Mouse (Mus musculus) cerebellum, adult 18-20 months (tissue): ENCODE data around the gene Prrc2a.
"Not testable (repeated sequence)": the region's sequence is repeated elsewhere in the genome, so short reads cannot be mapped to it uniquely, and the experiment has no call there.

ENCODE experiments used
- DNase-seq, 2 experiments: peaks; one replicate each; pipeline ENCODE4 v3.0.0; 2021

Prrc2a gene

DNA sequence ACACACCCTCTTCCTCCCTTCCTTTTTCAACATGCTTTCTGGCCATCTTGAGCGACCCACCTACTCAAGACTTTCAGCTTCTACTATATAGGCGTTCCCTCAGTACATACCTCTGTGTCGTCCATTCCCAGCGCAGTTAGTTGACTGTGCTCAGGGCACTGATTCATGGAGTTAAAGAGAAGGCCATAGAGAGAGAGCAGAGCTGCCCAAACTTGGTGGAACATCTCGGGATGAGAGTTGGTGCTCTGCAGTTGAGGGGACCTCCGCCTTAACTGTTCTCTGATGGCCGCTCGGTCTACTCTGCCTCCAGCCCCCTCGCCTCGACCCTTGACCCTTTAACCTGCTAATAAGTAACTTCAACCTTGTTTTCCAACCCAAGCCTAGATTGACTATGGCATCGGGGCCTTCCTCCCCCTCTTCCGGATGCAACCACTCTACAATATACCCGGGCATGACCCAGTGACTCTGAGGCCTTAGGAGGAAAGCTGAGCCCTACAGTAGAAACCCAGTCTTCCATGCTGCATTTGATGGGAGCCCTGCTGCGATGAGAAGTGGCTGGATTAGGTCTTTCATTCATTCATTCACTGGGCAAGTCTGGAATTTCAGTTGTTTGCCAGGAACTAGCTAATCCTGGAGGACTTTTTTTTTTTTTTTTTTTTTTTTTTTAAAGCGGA is 33.1 kb downstream of the Prrc2a start, which contains the start of gene Apom:
Apom (minus strand) TSS at position 551 of the 674 bp plus-strand sequence.
- DNase-seq: no peak

DNA sequence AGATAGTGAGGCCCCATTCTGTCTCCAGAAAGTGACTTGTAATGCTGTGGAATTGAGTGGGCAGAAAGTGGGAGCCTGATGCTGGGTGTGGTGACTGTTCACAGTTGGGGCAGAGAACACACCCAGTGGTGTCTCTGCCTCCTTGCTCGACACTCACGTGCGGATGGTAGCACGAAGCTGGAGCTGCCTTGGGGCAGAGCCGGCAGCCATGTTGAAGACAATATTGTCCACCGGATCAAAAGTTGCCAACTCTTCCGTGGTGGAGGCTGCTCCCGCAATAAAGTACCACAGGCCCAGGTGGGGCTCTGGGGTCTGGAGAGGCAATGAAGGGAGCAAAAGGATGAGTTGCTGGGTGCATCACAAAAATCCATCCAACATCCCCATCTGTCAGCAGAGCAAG is 33.7 kb downstream of the Prrc2a start:
- no peak for DNase-seq

DNA sequence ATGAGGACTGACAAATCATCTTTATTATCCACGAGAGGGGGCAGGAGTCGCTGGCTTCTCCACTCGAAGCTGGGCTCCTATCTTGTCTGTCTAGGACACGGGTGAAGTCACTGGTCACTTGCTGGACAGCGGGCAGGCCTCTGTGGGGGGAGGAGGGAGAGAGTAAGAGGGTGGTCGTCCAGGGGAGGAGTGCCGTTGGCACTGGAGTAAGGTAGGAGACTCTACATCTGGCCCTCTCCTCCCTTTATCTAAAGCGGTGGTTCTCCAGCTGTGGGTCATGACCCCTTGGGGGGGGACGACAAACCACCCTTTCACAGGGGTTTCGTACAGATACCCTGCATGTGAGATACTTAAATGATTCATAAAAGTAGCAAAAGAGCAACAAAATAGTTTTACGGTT is 35.7 kb downstream of the Prrc2a start:
- DNase-seq: no peak

DNA sequence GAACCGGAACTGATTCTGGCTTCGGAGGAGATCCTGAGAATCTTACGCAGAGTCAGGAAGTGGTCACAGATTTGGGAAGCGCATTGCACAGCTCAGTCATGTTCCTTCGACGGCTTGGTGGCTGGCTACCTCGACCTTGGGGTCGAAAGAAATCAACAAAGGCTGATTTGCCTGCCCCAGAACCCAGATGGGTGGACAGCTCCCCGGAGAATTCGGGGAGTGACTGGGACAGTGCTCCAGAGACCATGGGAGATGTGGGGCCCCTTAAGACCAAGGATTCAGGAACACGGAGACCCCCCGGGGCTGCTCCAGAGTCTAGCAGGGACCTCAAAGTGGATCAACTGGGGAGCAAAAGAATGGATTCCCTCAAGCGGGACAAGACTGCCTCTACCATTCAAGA is 37.7 kb downstream of the Prrc2a start:
- DNase-seq: no peak

DNA sequence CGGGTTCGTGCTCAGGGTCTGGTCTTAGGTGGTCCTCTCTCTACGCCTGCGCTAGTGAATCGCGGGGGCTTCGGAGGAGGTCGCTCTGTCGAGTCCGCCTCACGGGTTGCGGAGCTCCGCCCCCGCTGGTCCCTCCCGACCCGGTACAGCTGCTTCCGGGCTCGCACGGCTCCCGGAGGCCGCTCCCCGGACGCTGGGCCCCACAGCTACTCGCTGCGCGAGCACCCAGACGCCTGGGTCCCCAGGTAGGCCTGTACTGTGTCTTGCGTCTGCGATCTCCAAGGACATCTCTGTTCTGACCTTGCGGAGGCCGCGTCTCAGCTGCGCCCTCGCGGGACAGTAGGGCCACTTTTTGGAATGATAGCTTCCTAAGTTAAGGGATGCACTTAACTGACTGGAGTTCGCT is 38.5 kb downstream of the Prrc2a start, which contains the start of gene D17H6S53E:
D17H6S53E (plus strand) TSS at position 168 of the 406 bp plus-strand sequence.
- peak; percentile 69 to 75 for DNase-seq

DNA sequence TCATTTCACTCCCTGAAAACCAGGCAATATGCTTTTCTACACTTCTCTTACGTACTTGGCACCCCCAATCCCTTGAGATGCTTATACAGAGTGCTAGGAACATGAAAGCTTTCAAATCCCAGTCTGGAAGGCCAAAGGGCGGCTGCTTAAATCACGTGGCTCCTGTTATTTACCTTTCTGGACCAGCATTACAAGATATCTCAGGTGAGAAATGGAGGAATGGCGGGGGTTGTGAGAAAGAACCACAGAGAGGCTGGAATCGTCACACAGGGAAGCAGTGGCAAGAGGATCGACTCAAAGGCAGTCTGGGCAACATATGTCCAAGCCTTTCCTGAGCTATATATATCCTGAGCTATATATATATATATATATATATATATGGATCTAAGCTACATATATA is 39.1 kb downstream of the Prrc2a start:
- DNase-seq: no peak

DNA sequence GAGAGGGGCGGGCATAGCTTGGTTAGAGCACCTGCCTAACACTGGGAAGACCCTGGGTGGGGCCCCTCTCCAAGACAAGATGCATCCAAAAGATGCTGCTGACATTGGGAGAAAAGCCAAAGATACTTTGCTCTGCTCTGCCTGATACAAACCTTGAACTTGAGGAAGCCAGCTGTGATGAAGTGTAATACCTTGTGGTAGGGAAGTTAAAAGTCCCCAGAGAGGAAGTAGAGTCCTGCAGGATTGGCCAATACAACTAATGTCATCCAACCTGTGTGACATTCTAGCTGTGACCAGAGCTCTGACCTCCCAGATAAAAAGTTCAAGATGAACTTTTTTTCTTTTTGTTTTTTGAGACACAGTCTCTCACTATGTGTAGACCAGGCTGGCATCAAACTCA is 39.6 kb downstream of the Prrc2a start:
- DNase-seq: no peak

DNA sequence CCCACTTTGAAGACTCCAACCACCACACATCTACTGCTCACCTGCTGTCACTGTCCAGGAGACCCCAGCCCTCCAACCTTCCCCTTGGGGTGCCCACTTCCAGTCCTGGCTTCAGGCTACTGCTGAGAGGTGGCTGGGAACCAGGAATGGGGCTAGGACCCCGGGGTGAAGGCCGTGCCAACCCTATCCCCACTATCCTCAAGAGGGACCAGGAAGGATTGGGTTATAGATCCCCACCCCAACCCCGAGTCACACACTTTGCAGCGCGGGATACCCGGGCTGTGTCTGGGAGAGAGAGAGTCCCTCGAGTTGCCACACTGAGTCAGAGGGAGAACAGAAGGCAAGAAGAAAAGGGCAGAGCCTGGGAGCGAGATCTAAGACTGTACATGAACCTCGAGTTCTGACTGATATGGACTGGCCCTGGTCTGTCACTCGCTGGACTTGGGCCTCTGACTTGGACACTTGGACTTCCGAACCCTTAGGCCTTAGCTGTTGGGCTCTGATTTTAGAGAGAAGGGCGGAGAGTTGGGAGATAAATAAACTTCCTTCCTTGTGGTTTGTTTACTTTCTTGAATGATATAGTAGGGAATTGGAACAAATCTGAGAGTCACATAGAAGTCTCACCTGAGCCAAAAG is 40.3 kb downstream of the Prrc2a start:
- DNase-seq: not testable (repeated sequence)

DNA sequence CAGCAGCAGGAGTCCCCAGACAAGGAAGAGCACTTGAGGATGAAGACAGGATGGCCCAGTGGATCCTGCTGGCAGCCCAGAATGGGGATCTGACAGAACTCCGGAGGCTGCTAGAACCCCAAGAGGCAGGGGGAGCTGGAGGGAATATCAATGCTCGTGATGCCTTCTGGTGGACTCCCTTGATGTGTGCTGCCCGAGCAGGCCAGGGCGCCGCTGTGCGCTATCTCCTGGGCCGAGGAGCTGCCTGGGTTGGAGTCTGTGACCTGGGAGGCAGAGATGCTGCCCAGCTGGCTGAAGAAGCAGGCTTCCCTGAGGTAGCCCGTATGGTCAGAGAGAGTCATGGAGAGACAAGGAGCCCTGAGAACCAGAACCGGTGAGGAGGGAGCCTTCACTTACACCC is 41.4 kb downstream of the Prrc2a start:
- DNase-seq: not testable (repeated sequence)

DNA sequence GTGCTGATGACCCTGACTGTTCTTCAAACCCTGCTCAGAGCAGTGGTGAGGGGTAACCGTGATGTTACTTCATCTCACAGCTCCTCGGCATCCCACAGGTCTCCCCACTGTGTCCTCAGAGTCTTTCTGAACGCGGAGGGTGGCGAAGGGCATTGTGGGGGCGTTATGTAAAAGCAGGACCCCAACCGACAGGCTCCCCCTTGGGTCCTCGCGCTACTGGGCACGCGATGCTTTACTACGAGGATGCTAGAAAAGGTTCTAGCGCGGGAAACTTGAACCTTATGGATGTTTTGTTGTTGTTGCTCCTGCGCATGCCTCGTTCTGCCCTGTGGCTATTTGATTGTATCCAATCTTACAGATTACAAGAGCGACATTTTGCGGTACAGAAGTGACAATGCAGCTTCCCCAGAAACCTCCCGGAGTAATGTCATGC is 42.8 kb downstream of the Prrc2a start, which contains the start of gene Csnk2b:
Csnk2b (minus strand) TSS at position 183 of the 433 bp plus-strand sequence.
- DNase-seq: peak; percentile 73 to 77

DNA sequence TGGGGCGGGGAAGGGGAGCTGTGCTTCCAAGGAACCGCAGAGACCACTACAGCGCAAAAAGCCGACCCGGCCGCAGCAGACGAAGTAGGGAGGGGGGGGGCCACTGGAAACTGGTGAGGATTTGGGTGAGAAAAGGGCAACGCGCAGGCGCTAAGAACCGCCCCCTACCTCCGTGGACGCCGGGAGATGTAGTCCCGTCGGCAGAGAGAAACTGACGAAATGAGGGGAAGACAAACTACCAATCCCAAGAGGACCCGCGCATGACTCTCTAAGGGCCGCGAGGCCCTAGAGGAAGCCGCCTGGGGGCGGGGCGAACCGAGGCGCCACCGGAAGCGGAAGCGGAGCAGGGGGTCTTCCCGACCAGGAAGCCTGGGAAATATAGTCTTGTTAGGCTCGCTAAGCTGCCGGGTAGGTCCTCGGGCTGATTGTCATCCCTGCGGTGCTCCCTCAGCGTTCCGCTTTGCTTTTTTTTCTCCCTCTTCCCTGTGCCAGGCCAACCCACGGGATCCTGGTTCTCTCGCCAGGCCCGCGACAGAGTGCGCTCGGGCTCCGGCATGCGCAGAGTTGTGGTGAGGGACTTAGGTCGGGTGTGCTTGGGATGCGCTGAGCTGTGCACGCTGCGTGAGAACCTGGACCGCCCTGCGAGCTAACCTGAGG is 43.4 kb downstream of the Prrc2a start, which contains the start of gene Gpank1:
Gpank1 (plus strand) TSS at position 313 of the 657 bp plus-strand sequence.
- DNase-seq: peak; percentile 97 to 99

DNA sequence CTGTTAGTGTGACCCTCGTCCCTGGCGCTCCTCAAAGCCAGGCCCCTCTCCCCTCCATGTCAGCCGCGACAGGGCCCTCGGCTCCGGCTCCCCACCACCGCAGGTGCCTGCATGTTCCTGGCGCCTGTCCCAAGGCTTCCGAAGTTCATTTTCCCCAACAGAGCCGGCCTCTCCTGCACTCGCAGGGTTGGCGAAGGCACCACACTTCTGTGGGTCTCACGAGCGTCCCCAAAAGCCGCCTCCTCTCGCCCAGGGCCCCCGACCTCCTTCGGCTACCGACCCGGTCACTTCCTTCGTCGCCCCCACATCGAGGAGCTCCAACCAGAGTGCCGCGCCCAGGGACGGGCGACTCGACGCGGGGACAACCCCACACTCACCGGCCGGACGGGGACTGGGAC is 44.0 kb downstream of the Prrc2a start:
- no peak for DNase-seq

DNA sequence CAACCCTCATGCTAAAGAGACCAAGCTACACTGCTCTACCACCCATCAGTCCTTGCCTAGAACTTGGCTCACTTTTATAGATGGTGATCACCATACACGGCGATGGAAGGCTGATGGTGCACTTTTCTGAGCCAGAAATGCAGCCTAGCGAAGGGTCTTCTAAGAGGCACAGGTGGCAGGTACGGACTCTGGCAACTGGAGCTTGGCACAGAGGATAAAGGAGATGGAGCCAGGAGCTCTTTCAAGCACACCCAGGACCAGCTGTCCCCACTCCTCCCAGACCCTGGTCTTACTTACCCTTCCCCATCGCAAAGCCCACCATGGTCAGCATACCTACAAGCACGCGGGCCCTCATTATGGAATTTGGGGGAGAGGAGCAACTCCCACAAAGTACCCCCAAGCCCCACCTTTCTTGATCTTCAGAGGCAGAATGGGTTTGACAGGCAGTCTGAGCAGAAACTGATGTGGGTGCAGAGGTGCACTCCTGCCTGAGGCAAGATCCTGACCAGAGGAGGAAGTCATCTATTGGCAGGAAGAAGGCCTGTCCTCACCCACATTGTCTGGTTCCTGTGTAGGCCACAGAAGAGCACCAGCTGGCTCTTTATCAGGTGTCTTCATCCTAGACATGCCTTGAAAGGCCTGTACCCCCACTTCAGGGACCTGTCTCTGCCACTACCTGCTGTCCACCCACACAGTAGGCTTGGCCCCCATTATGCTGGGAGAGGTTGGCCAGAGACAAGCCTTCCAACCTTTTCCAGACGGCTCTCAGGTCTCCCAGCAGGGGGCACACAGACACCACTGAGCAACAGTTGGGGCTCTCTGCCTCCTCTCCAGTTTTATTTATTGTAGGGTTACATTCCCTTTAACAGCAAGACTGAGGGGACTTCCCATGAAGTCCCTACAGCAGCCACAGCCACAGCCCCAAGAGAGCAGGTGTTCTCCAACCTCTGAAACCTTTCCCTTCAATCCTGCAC is 49.4 kb downstream of the Prrc2a start, which contains the start of gene Ly6g5b:
Ly6g5b (minus strand) TSS at position 383 of the 974 bp plus-strand sequence.
- peak in 1 of 2 experiments; percentile 27 for DNase-seq

DNA sequence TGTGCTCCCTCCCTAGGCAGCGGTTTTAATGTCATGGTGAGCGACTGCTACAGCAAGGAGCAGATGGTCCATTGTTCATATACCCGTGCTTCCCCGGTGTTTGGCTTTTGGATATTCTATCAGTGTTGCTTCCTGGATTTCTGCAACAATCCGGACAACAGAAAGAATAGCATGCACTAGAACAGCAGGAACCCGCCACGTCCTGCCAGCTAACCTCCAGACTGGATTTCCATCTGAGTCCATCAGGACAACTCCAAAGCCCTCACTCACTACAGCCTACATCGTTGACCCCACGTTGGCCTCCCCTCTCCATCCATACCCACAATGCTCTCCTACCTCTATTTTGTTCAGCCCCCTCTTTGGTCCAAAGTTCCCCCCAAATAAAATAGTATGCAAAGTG is 52.9 kb downstream of the Prrc2a start:
- DNase-seq: no peak

DNA sequence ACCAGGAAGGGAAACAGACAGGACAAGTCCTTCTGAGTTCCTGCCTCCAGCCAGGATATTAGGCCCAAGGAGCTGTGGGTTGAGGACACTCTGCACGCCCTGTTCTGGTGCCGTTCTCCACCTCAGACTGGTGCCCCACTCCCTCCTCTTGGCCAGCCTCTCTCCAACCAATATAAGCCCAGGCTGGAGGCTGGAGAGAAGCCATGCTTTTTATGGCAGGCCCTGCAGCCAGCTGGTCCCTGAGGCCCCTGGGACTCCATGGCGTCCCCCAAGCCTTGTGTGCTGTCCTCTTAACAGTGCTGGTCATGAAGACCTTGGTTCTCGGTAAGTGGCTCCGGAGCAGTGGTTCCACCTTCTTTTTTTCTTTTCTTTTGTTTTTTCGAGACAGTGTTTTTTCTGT is 56.6 kb downstream of the Prrc2a start, which contains the start of gene Ly6g5c:
Ly6g5c (plus strand) TSS at position 183 of the 400 bp plus-strand sequence.
- peak; percentile 46 to 69 for DNase-seq

DNA sequence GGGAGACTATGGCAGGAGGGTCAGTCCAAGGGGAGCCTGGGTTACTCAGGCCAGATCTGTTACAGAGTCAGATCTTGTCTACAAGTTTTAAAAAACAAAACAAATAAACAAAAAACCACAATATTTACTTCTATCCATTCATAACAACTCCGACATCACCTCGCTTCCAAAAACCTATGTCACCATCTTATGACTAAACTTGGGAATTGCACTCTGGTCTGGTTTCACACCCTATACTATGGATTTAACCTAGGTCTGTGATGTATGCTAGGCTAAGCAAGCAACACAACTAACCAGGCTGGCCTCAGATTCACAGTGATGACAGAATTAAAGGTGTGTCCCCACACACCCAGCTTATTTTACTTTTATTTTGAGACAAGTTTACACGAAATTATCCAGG is 58.2 kb downstream of the Prrc2a start:
- no peak for DNase-seq

DNA sequence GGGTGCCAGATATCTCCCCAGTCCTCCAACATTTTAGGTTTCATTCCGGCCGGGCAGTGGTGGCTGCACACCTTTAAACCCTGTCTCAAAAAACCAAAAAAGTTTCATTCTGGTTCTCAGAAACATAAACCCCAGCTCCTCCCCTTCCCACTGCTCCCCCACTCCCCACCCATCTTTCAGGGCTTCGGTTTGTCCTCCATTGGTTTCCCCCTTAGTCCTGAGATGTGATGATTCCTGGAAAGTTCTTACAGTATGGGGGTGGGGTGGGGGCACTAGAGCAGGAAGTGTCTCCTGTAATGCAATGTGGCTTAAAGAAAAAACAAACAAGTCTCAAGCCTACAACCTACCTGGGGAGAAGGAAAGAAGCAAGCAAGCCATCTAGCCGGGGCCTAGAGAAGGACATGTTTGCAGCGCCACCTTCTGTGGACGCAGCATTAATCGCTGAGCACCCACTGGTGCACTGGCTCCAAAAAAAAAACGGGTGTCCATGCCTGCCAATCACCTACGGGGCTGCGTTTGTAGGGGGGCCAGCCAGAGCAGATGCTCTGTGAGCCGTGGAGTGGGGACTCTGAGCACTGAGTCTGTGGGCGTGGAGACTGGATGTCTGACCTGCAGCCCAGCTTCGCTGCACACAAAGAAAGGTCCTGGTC is 58.8 kb downstream of the Prrc2a start:
- DNase-seq: peak; percentile 76 to 77

DNA sequence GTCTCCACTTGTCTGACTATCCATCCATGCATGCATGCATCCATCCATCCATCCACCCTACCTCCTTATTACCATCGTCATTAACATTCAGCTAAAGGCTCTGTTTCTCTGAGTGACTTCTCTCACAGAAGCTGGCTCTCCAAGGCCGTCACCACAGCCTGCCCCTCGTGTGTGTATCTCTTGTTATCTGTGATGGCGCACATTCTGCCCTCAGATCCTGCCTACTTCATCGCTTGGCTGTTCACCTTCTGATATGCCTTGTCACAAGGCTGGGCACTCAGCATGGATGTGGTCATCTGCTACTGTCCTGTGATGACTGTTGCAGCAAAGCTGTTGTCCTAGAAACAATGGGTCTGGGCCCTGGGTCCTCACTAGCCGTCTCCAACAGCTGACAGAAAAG is 59.9 kb downstream of the Prrc2a start:
- no peak for DNase-seq

DNA sequence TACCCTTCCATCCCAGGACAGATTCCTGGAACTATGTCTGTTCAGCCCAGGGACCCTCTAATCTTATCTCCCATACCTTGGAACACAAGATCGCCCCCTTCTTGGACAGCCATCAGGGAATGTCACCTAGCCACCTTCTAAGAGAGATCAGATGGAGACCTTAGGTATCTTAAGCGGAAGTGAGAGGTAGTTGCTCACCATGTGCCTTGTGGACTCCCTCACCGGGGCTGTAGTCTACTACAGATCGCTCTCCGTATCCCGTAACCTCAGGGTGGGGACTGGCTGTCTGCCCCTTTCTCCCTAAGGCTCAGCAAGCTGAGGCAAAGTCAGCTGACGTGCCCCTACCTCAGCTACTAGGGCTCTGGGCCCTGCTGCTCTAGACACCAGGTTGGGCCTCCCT is 60.6 kb downstream of the Prrc2a start:
- no peak for DNase-seq

DNA sequence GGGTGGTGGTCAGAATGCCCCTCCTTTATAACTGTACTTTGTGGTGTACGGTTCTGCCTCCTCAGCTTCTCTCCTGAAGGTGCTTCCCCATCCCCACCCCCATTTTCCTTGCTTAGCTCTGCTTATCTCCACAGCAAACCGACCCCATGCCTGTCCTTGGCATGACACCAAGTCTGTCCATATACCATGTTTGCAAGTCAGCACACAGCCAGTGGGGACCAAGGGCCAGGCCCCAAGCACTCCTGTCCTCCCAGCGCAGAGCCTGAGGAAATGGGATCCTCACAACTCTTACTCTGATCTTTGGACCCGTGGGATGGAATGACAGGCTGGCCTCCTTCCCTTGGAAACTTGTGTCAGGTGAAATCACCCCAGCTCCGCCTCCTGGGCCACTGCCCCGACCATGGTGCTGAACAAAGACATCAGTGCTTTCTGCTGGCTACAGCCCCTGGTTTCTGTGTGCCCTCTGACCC is 61.4 kb downstream of the Prrc2a start:
- peak in 1 of 2 experiments; percentile 37 for DNase-seq

DNA sequence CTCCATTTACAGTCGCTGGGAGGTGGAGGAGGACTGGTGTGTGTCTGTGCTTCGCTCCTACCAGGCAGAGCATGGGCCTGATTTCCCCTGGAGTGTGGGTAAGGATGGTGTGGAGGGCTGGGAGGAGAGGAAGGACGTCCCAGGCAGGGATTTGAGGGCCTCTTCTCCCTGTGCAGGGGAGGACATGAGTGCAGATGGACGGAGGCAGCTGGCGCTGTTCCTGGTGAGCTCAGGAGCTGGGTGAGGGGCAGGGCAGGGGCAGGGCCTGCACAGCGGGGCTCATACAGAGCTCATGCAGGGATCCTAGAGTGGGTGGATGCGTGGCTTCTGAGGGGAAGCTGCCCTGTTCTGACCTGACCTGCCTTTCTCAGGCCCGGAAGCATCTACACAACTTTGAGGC is 62.4 kb downstream of the Prrc2a start:
- peak in 1 of 2 experiments; percentile 47 for DNase-seq

DNA sequence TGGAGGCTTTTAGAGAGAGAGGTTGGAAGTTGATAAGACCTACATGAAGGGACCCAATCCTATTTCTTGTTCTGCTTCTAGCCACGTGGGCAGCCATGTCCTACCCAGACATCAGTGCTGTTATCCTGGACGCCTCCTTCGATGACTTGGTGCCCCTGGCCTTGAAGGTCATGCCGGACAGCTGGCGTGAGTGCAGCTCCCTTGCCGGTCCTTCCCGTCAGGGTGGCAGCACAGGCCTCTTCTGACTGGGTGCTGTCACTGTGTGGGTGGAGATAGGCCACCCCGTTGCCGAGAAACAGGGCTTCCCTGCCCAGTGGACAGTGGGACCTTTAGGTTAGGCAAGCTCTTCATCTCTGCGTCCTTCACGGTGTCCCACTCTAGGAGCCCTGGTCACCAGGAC is 63.5 kb downstream of the Prrc2a start:
- peak in 1 of 2 experiments; percentile 37 for DNase-seq
